Mouse (Mus musculus) left cerebral cortex, adult 9 months (tissue): ENCODE data around the gene Cbs.
A peak's percentile ranks its signal among the peaks of the same experiment; 100 is the strongest.
"Not testable (repeated sequence)": the region's sequence is repeated elsewhere in the genome, so short reads cannot be mapped to it uniquely, and the experiment has no call there.

ENCODE experiments used
- DNase-seq, 2 experiments: peaks; one replicate each; pipeline ENCODE4 v3.0.0; 2022; ENCODE audit warnings: low spot score in 2 of 2

Gene Cbs

DNA sequence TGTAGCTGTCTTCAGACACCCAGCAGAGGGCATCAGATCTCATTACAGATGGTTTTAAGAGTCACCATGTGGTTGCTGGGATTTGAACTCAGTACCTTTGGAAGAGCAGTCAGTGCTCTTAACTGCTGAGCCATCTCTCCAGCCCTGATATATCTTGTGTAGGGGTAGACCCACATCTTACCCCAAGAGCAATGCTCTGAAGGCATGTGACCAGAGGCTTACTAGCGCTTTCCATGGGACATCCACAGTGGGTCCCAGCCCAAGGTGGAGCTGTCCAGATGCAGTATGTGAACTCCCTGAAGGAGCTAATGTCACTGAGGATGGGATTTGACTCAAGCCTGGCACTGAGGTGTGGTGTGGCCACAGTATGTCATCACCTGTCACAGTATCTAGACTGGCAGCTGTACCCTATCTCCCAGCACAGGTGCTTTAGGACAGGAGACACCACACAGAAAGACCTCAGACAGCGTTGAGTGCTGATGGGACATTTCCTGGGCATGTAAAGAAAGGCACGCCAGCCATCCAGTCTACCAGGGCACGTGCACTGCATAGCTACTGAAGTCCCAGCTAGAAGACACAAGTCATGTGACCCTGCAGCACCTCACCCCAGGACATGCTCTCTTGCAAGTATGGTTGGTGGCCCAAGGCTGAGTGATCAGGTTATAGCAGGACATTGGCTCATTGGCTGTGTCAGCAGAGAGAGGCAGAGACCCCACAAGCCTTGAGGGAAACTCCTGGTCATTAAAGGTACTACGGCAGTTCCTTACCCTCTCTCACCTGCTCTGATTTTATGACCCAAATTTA is 9.4 kb upstream of the Cbs start:
- DNase-seq = no peak

GRCm38 (mm10) chr17:31642913-31643312 is 5.9 kb upstream of the Cbs start:
- DNase-seq = no peak

DNA sequence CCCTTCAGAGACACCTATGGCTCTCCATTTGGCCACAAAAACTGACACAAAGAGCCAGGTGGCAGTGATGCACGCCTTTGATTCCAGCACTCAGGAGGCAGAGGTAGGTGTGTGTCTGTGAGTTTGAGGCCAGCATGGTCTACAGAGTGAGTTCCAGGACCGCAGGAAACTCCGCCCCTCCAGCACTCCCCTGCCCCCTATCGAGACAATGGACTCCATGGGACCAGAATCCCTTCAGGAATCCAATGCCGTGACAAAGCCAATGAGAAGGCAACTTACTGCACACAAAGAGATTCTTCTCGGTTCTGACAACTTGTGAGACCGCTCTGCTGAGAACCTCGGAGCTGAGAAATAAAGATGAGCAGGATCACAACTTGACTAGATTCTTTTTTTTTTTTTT is 5.3 kb upstream of the Cbs start:
- no peak for DNase-seq

DNA sequence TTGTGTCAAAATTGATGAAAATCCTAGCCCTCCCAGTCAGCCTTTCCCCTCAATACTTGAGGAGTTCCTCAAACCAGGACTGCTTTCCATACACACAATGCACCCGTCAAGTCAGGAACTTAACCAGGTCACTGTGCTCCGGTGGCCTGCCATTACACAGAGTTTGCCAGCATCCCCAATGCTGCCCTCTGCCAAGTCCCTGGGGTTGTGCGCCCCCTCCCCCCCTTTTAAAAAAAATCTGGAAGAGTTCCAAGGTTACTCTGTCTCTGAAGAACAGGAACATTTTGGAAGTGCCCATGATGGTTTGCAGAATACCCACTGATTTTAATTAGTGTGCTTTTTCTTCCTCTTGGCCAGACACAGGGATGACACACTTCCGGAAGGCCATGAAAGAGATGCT is 2.6 kb upstream of the Cbs start:
- DNase-seq = no peak

- peak in 1 of 2 experiments; percentile 34 for DNase-seq
Measured at GRCm38 (mm10) chr17:31637866-31638570, 980 bp upstream of the Cbs start.

DNA sequence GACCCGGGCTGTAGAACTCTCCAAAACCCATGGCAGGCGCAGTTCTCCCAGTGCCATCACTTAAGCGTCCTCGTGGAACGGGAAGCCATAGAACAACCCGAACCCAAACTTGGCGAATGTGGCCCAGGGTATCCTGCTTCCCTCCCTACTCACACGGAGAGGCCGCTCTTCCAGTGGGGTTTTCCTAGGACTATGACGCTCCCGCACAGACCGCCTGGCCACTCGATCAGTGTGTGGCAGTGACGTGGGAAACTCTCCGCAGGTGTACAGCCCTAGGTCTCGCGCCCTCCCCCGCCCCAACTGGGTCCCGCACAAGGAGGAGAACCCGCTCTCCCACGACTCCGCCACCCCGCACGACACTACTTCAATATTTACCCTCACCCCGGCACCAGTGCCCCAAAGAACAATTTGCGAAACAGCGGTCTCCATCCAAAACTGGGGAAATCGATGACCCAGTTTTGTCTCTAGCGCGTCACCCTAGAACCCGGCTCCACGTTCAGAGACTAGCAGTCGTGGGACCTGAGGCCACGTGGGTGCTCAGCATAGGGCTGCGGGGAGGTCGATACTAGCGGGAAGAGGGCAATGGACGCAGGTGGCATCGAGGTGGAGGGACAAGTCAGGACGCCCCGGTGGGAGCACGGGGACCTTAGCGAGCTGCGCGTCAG is 629 bp downstream of the Cbs start:
- no peak for DNase-seq

DNA sequence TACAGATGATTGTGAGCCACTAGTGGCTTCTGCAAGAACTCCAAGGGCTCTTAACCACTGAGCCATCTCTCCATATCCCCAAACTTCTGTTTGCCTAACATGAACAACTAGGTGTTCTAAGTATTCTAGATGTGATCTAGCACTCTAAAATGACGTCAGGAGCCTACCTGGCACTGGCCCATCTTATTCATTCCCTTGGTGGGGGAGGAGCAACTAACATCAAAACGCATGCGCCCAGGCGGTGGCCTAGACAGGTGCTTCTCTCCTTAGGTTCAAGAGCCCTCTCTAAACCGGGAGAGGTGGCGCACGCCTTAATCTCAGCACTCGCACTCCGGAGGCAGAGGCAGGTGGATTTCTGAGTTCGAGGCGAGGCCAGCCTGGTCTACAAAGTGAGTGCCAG is 1.3 kb downstream of the Cbs start:
- DNase-seq = no peak

- DNase-seq = no peak
Measured at GRCm38 (mm10) chr17:31634896-31635295, 2.1 kb downstream of the Cbs start.

DNA sequence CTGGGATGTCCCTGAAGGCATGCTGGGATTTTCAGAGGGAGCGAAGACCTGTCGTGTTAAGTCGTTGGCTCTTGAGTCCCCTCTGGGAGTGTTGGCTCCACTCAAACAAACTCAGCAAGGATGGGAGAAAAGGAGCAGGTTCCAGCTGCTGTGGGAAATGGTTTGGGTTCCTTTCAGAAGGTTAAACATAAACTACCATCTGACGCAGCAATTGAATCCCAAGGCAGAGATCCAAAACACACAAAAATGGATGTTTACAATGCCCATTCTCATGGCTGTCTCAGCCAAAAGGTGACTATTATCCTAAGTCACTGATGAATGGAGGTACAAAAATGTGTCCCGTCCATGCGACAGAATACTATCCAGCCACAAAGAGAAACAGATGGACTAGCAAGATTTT is 4.0 kb downstream of the Cbs start:
- no peak for DNase-seq

- DNase-seq = no peak
Measured at GRCm38 (mm10) chr17:31631081-31631800, 5.8 kb downstream of the Cbs start.

DNA sequence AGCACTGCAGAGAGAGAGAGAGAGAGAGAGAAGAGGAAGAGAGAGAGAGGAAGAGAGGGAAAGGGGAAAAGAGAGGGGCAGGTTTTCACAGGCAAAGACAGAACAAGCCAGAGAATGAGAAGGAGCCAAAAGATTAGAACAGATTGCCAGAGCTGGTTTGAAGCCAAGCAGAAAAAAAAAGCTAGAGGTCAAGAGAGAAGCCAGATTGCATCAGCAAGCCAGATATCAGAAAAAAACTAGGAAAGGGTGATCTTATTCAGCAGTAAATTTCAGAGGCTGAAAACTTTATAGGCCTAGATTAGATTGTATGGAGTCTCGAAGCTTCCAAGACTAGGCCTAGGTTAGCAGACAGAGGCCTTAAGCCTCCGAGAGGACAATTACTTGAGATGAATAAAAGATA is 9.1 kb downstream of the Cbs start:
- DNase-seq = no peak

DNA sequence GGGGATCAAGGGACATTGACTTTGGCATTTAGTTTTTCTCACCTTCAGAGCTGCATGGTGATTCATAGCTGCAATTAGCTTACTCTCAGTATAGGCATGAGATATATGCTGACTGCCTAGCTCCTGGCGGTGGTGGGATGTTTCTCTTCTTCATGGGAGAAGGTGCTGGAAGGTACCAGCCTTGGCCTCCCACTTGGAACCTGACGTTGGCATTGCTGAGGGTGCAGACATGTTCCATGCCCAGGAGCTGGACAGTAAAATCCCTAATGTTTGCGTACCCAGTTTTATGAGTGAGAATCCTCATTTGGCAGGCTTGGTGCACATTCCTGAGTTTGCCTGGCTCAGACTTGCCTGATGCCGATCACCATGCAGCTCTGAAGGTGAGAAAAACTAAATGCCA is 13.9 kb downstream of the Cbs start:
- DNase-seq = no peak

DNA sequence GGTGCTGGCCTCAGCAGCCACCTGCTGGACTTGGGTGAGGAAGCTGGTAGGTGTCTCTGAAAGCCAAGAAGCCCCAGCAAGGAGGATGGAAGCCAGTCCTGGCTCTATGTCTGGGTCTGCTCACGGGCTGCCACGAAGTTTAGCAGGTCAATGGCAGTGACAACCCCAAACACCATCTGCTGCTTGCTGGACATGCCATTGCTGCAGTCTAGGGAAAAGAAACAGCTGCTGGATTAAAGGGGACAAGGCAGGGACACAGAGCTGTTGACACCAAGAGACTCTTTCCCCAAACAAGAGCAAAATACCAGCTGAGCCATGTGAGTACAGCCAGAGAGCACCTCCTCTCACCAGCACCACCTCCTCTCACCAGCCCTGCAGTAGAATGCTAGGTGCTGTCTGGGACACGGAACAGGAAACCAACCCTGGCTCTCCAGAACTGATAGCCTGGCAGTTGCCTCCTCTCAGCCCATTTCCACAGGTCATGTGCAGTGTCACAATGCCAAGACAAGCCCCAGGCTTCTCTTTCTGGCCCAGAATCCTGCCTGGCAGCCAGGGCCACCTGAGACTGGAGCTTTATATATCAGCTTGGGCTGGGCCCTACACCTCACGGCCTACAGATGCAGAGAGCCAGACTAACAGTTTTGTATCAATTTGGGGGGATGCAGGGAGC is 23.8 kb downstream of the Cbs start:
- no peak for DNase-seq

DNA sequence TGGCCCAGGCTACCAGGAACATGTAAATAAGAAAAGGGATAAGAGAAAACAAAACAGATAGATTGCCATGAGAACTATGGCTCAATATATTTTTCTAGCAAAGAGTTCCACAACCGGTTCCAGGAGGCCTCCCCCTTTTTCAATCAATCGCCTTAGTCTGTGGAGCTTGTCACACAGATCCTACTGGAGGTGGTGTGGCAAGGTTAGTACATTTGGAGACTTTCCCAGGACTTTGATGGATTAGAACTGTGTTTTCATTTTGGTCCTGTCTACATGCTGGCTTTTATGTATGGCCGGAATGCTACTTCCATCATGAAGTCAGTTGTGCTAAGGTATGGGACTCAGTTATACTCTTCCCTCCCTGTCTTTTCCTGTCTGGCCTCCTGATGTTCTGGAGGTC is 27.1 kb downstream of the Cbs start:
- DNase-seq = no peak

GRCm38 (mm10) chr17:31609173-31609572 is 27.9 kb downstream of the Cbs start:
- not testable (repeated sequence) for DNase-seq

GRCm38 (mm10) chr17:31607256-31607951 is 29.6 kb downstream of the Cbs start:
- DNase-seq = no peak

- DNase-seq = no peak
Measured at GRCm38 (mm10) chr17:31606424-31606823, 30.6 kb downstream of the Cbs start.

DNA sequence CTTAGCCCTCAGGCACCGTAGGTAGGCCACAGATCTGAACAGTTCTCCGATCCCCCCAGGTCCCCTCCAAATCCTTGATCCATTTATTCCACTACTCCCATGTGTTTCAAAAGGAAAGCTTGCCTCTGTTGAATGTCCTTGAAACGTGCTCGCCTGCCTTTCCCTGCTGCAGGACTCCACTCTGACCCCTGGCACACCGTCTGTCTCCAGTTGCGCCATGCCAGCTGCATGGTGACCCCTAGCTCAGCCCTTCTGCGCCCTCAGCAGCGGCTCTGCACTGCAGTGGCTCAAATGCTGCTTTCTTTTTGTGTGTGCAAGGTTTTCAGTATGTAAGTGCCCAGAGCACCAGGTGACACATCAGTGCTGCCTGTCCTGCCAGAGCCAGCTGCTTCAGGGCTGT is 38.4 kb downstream of the Cbs start:
- DNase-seq = no peak

DNA sequence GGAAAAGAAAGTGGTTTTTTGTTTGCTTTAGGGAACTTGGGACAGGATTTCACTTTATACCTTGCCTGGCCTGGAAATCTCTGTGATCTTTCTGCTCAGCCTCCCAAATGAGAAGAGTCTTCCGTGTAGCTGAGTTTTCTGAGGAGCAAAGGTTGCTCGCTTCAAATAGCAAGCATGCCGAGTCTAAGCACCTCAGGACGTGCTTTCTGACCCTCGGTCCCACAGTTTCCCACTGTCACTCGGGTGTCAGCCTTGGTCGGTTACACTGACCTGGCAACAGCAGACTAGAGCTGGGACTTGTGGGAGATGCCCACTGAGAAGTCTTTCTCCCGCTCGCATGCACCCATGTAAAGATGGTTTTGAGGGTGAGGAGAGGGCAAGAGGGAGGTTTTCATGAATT is 39.1 kb downstream of the Cbs start:
- no peak for DNase-seq

- peak in 1 of 2 experiments; percentile 37 for DNase-seq
Measured at GRCm38 (mm10) chr17:31595077-31595476, 42.0 kb downstream of the Cbs start.

DNA sequence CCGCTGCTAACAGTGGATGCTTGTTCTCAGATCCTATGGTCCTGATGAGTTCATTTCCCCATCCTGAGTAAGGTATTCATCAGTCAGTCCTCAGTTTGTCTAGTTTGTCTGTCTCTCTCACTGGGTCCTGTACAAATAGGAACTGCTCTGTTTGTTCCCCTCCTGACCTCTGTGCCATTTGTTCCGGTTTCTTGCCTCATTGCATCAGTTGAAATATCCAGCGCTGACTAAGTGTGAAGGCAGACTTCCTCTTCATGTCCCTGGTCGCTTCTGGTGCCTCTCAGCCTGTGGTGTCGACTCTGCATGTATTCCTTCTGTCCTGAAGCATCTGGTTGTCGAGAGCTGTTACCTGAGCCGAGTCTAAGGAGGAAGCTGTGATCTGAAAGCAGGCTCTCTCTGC is 42.4 kb downstream of the Cbs start:
- no peak for DNase-seq
